Mouse (Mus musculus): ENCODE data around the gene Srgap1. TPM values are rescaled to one million over a fixed set of nuclear protein-coding genes. Genes with fewer than 3 reads are reported as not detected.
A peak's percentile ranks its signal among the peaks of the same experiment; 100 is the strongest.
"Not testable (repeated sequence)": the region's sequence is repeated elsewhere in the genome, so short reads cannot be mapped to it uniquely, and the experiment has no call there.

Srgap1 gene
- polyA plus RNA-seq, 1 experiment = not detected

GRCm38 (mm10) chr10:121792661-121793060, 254.5 kb downstream of the Srgap1 start:
- Histone ChIP-seq H3K4me1 (no peaks in the 10 kb centered on the region), H3K36me3 (replicated peaks; ENCODE audit: low read length) (no peaks in the 10 kb centered on the region), H3K27me3 (replicated peaks) (no peaks in the 10 kb centered on the region), H3K4me3 (replicated peaks) (no peak overlapping the region), H3K9me3 (peaks cover 4% of the 10 kb centered on the region; the same call in 1 of the 2 replicates)
- no peak for TF ChIP-seq GATA1 (IDR thresholded peaks at IDR 0.05; ENCODE audit: borderline replicate concordance, low read length)

- Histone ChIP-seq H3K27me3 (replicated peaks) (no peaks in the 10 kb centered on the region), H3K9me3 (peaks cover 13% of the 10 kb centered on the region), H3K4me1 (no peaks in the 10 kb centered on the region), H3K36me3 (replicated peaks; ENCODE audit: low read length) (no peaks in the 10 kb centered on the region), H3K4me3 (replicated peaks) (no peak overlapping the region)
- no peak for TF ChIP-seq GATA1 (IDR thresholded peaks at IDR 0.05; ENCODE audit: borderline replicate concordance, low read length)
- TF ChIP-seq FLI1 (IDR thresholded peaks at IDR 0.05; ENCODE audit: low read length) = no peak
Observed at GRCm38 (mm10) chr10:121790078-121790477, 257.0 kb downstream of the Srgap1 start.

- TF ChIP-seq GATA1 (IDR thresholded peaks at IDR 0.05; ENCODE audit: borderline replicate concordance, low read length) (no peak), FLI1 (IDR thresholded peaks at IDR 0.05; ENCODE audit: low read length) (no peak)
- Histone ChIP-seq H3K4me1 (no peaks in the 10 kb centered on the region), H3K4me3 (replicated peaks) (no peak overlapping the region), H3K27me3 (replicated peaks) (no peaks in the 10 kb centered on the region), H3K36me3 (replicated peaks; ENCODE audit: low read length) (no peaks in the 10 kb centered on the region), H3K9me3 (peaks cover 13% of the 10 kb centered on the region)
Observed at GRCm38 (mm10) chr10:121788536-121788935, 258.6 kb downstream of the Srgap1 start.

- peak overlapping the region; percentile 73 for H3K4me3 ChIP-seq (replicated peaks)
- no peaks in the 10 kb centered on the region for H3K27me3 ChIP-seq (replicated peaks)
- no peaks in the 10 kb centered on the region for H3K36me3 ChIP-seq (replicated peaks; ENCODE audit: low read length)
- H3K4me1 ChIP-seq = peaks cover 4% of the 10 kb centered on the region; the same call in 1 of the 2 replicates
- no peak for TF ChIP-seq GATA1 (IDR thresholded peaks at IDR 0.05; ENCODE audit: borderline replicate concordance, low read length)
- no peak for TF ChIP-seq FLI1 (IDR thresholded peaks at IDR 0.05; ENCODE audit: low read length)
- peaks cover 15% of the 10 kb centered on the region for H3K9me3 ChIP-seq
Observed at GRCm38 (mm10) chr10:121781159-121781558, 266.0 kb downstream of the Srgap1 start.

- peaks cover 3% of the 10 kb centered on the region; the same call in 1 of the 2 replicates for H3K4me1 ChIP-seq
- no peaks in the 10 kb centered on the region; the same call in 1 of the 2 replicates for H3K9me3 ChIP-seq
- H3K36me3 ChIP-seq (replicated peaks; ENCODE audit: low read length) = no peaks in the 10 kb centered on the region
- no peaks in the 10 kb centered on the region for H3K27me3 ChIP-seq (replicated peaks)
- TF ChIP-seq FLI1 (IDR thresholded peaks at IDR 0.05; ENCODE audit: low read length) (no peak), GATA1 (IDR thresholded peaks at IDR 0.05; ENCODE audit: borderline replicate concordance, low read length) (no peak)
- no peak overlapping the region for H3K4me3 ChIP-seq (replicated peaks)
Observed at GRCm38 (mm10) chr10:121775990-121776389, 271.1 kb downstream of the Srgap1 start.

- no peak for TF ChIP-seq FLI1 (IDR thresholded peaks at IDR 0.05; ENCODE audit: low read length)
- TF ChIP-seq GATA1 (IDR thresholded peaks at IDR 0.05; ENCODE audit: borderline replicate concordance, low read length) = no peak
- H3K9me3 ChIP-seq = no peaks in the 10 kb centered on the region
- H3K4me3 ChIP-seq (replicated peaks) = no peak overlapping the region
- H3K27me3 ChIP-seq (replicated peaks) = no peaks in the 10 kb centered on the region
- H3K4me1 ChIP-seq = 0 out of 2 replicates have a peak, but pooled peaks cover 4% of the 10 kb centered on the region
- H3K36me3 ChIP-seq (replicated peaks; ENCODE audit: low read length) = no peaks in the 10 kb centered on the region
Observed at GRCm38 (mm10) chr10:121773813-121774212, 273.3 kb downstream of the Srgap1 start.

- Histone ChIP-seq H3K4me3 (replicated peaks) (peak overlapping the region; percentile 65), H3K27me3 (replicated peaks) (no peaks in the 10 kb centered on the region), H3K9me3 (no peaks in the 10 kb centered on the region), H3K36me3 (replicated peaks; ENCODE audit: low read length) (no peaks in the 10 kb centered on the region), H3K4me1 (0 out of 2 replicates have a peak, but pooled peaks cover 4% of the 10 kb centered on the region)
- TF ChIP-seq GATA1 (IDR thresholded peaks at IDR 0.05; ENCODE audit: borderline replicate concordance, low read length) = no peak
- TF ChIP-seq FLI1 (IDR thresholded peaks at IDR 0.05; ENCODE audit: low read length) = no peak
Observed at GRCm38 (mm10) chr10:121770624-121771577, 276.2 kb downstream of the Srgap1 start.

GRCm38 (mm10) chr10:121769711-121770110, 277.4 kb downstream of the Srgap1 start:
- H3K4me3 ChIP-seq (replicated peaks) = no peak overlapping the region
- no peak for TF ChIP-seq FLI1 (IDR thresholded peaks at IDR 0.05; ENCODE audit: low read length)
- no peak for TF ChIP-seq GATA1 (IDR thresholded peaks at IDR 0.05; ENCODE audit: borderline replicate concordance, low read length)
- H3K9me3 ChIP-seq = no peaks in the 10 kb centered on the region
- 0 out of 2 replicates have a peak, but pooled peaks cover 4% of the 10 kb centered on the region for H3K4me1 ChIP-seq
- H3K27me3 ChIP-seq (replicated peaks) = no peaks in the 10 kb centered on the region
- H3K36me3 ChIP-seq (replicated peaks; ENCODE audit: low read length) = no peaks in the 10 kb centered on the region

- H3K9me3 ChIP-seq; H3K36me3 ChIP-seq (replicated peaks; ENCODE audit: low read length); H3K27me3 ChIP-seq (replicated peaks); H3K4me1 ChIP-seq; H3K4me3 ChIP-seq (replicated peaks): not testable (repeated sequence)
Observed at GRCm38 (mm10) chr10:121767295-121767694, 279.8 kb downstream of the Srgap1 start.
